Mouse (Mus musculus): ENCODE results near the gene Spin2c.

The Spin2c gene

DNA sequence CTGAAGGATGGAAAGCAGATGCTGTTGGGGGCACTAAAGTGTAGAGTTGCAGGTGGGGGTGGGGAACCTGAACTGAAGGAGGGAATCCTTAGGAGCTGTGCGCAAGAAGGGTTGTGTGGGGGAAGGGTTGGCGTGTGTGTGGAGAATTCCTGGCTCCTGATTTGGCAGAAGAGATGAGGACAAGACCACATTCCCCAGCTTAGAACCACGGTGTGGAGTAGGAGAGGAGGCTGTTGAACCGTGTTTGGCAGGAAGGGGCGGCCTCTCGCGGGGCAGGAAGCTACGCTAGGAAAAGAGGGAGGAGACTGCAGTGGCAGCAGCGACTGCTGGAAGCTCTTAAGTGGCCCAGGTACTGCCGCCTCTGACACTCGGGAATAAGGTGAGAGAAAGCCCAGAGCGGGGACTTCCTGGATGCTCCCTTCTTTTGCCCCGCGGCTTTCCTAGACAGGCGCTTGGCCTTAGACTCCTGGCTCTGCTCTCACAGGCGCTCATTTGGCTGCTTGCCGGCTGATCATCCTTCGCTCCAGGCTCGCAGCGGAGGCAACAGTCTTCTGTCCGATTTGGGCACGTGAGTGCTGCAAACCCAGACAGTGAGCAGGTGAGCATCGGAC, at the start of gene Spin2c:
Gene Spin2c (plus strand): TSS at position 275 of the 611 bp plus-strand sequence.
- peak; percentile 46 for DNase-seq (ENCODE audit: low spot score)

DNA sequence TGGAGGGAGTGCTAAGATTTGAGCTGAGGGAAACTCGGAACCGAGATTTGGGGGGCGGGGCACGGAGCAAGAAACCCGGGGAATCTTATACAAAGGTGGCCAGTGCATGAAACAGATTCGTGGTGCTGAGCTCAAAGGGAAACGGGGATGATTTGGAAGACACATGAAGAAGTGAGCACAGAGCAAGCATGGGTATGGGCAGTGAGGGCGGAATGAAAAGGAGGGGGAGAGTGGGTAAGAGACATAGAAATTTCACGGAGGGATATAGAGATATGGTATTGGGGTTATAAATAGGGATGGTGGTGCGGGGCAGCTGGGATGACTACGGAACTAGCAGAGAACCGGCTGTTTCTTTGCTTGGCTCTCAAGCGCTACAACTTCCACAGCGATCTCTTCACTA, 581 bp downstream of the Spin2c start:
- DNase-seq (ENCODE audit: low spot score): peak; percentile 3
